Mouse (Mus musculus) lung, postnatal 0 days (tissue): ENCODE measurements at regions not wholly inside any gene's neighbourhood (a gene's known extent, or its start where the extent isn't known, plus 50 kb on each side); places are given as distances from the start of the nearest gene placed in this dataset.
A peak's percentile ranks its signal among the peaks of the same experiment; 100 is the strongest.

Experiments used
- ATAC-seq: fragments of 200-750 bp; cut with Nextera tagmentation; 2 replicates; pipeline ENCODE4 v1.8.0; 2017; ENCODE audit warnings: moderate library complexity
- DNase-seq: peaks from one replicate; pipeline ENCODE4 v3.0.0-alpha.2; 2016; ENCODE audit warnings: low spot score
- H3K27ac ChIP-seq: fragments of 300-500 bp; sonication (generic); 2 replicates; pipeline ENCODE4 v1.5.1; 2014; ENCODE audit warnings: antibody characterized with exemption, mild to moderate bottlenecking, low read length, mixed read lengths
- H3K27me3 ChIP-seq: fragments of 300-500 bp; sonication (generic); replicated peaks from 2 replicates; pipeline ENCODE4 v1.6.1; 2014; ENCODE audit warnings: low read length, mixed read lengths; ENCODE audit not compliant: insufficient read depth
- H3K36me3 ChIP-seq: fragments of 300-500 bp; sonication (generic); 2 replicates; pipeline ENCODE4 v1.6.1; 2014; ENCODE audit warnings: low read length, mixed read lengths; ENCODE audit not compliant: insufficient read depth
- H3K4me1 ChIP-seq: fragments of 300-500 bp; sonication (generic); 2 replicates; pipeline ENCODE4 v1.6.1; 2014; ENCODE audit warnings: antibody characterized with exemption, low read depth, low read length, mixed read lengths; ENCODE audit not compliant: insufficient read depth
- H3K4me2 ChIP-seq: fragments of 300-500 bp; sonication (generic); replicated peaks from 2 replicates; pipeline ENCODE4 v1.6.1; 2014; ENCODE audit warnings: low read depth, mild to moderate bottlenecking, low read length, moderate library complexity, mixed read lengths
- H3K4me3 ChIP-seq: fragments of 300-500 bp; sonication (generic); 2 replicates; pipeline ENCODE4 v1.5.1; 2014; ENCODE audit warnings: low read depth, low read length
- H3K9ac ChIP-seq: fragments of 300-500 bp; sonication (generic); replicated peaks from 2 replicates; pipeline ENCODE4 v1.6.1; 2014; ENCODE audit warnings: low read depth, mild to moderate bottlenecking
- H3K9me3 ChIP-seq: fragments of 300-500 bp; sonication (generic); 2 replicates; pipeline ENCODE4 v1.6.1; 2016; ENCODE audit warnings: low read length, mixed read lengths
- CTCF ChIP-seq: IDR thresholded peaks from 2 replicates; pipeline ENCODE4 v1.5.1; 2016; ENCODE audit warnings: antibody characterized with exemption, mild to moderate bottlenecking
- EP300 ChIP-seq: IDR thresholded peaks from 2 replicates; pipeline ENCODE4 v1.6.1; 2016; ENCODE audit warnings: antibody characterized with exemption, mild to moderate bottlenecking, control low read depth
- WGBS: fragments of 180-500 bp; shearing (Covaris S2); extraction: QIAGEN DNeasy Blood & Tissue Kit; methylation state at CpG from one replicate; pipeline ENCODE4 v1.1.7; 2014; 5-methylcytosine and 5-hydroxymethylcytosine counted together

DNA sequence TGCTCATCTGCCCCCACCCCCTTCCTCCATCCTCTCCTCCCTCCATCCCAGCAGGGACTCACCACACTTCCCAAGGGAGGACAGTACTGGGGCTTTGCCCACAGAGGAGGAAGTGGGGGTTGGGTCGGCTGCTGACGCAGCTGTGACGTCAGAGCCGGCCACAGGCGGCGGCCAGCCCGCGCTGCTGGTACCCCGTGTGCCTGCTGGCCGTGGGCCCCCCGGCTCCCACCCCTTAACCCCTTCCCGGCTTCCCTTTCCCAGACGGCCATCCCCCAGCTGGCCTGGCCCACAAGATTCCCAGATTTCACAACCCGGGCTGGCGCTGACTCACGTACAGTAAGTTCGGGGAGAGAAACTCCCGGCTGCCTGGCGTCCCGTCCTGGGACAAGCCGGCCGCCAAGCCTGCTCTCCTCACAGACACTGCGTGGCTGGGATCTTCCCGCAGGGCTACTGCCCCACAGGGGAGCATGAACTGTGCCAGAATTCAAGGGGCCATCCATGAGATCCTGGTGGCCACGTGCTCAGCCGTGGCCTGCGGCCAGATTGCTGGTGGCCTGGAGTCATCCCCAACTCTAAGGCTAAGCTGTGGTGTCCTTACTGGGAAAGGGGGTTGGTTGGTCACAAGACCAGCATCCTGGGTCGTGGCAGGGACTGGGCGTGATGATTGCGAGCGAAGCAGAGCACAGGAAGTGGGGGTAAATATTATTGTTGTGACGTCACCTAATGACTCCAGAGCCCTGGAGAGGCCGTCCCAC is 87.9 kb upstream of the Tmem189 start:
- peaks cover 48% of the 10 kb centered on the region for H3K4me1 ChIP-seq
- H3K36me3 ChIP-seq: no peaks in the 10 kb centered on the region
- no peaks in the 10 kb centered on the region for H3K9me3 ChIP-seq
- DNase-seq (peak; percentile 96), ATAC-seq (peak; percentile 72)
- peak overlapping the region; percentile 24; the same call in 1 of the 2 replicates for H3K4me3 ChIP-seq
- TF ChIP-seq EP300 (peak; percentile 94), CTCF (no peak)
- H3K9ac ChIP-seq: peak overlapping the region; percentile 12; the same call in 1 of the 2 replicates
- peak overlapping the region; percentile 85 for H3K27ac ChIP-seq
- under 1% methylated on average over 33 of the region's 33 CpGs for WGBS
- no peaks in the 10 kb centered on the region for H3K27me3 ChIP-seq
- peak overlapping the region; percentile 44 for H3K4me2 ChIP-seq

DNA sequence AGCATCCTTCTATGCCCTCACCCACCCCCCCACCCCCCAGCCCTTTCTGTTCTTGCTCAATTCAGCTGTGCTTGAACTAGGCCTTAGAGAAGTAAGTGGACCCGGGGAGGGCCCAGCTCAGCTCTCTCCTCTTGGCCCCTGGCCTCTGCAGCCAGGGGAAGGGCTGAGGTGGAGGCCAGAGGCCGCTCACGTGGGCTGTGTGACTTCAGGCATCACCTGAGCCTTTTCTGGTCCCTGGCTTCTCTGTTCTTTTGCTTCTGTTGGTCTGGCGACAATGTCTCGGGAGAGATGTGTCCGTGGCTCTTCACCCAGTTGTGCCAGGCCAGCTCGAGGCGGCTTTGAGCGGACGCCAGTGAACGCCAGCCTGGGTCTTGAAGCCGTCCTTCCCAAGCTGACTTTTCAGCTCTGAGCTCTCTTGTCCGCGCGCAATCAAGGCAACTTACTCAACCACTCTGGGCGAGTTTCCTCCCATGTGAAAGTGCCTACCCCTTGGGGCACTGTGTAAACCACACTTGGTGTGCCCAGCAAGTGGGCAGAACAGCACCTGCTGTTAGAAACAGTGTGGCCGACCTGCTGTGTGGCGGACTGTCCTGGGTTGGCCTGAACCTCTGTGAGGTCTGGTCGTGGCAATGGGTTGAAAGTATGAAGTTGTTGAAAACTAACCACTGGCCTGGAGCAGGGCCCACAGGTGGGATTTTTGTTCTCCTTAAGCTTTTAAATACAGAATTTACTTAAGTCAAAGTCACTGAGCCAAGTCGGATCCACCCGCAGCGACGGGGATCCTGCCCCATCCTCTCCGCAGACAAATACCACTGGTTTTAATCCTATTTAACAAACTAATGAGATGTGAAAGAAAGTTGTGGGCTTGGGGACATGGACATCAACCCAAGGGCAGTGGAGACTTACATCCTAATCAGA is 86.9 kb upstream of the Tmem189 start:
- TF ChIP-seq CTCF: no peak
- TF ChIP-seq EP300: no peak
- Histone ChIP-seq H3K4me2 (no peak overlapping the region), H3K27me3 (no peaks in the 10 kb centered on the region), H3K9me3 (no peaks in the 10 kb centered on the region), H3K4me1 (peaks cover 42% of the 10 kb centered on the region), H3K9ac (no peak overlapping the region), H3K36me3 (no peaks in the 10 kb centered on the region), H3K27ac (peak overlapping the region; percentile 85), H3K4me3 (no peak overlapping the region)
- peak; percentile 44 for DNase-seq
- no peak for ATAC-seq
- 60% methylated on average over 24 of the region's 24 CpGs for WGBS

DNA sequence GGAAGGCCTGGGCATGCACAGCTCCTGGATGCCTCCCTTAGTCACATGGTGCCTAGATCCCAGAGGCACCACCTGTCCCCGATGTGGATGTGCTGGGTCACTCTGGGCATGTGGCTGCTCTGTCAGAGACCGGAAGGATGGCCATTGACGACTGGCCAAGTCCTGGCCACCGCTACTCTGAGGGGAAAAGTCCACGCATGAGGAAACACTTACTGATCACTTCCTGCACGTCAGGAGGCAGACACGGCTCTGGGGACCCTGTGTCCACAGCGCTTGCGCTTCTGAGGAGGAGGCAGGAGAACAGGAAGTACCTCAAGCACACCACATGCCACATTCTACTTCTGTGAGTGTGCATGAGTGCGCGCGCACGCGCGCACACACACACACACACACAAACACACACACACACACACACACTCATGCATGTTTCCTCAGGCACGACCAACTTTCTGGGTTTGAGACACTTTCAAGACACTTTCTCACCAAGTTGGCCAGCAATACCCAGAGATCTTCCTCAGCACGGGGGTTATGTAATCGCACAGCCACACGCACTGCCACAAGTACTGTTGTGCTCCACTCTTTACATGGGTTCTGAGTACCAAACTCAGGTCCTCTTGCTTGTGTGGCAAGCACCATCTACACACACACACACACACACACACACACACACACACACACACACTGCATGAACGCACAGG is 85.7 kb upstream of the Tmem189 start:
- Histone ChIP-seq H3K4me2 (no peak overlapping the region), H3K27ac (peak overlapping the region; percentile 85), H3K9me3 (no peaks in the 10 kb centered on the region), H3K36me3 (no peaks in the 10 kb centered on the region), H3K9ac (no peak overlapping the region), H3K4me1 (peaks cover 33% of the 10 kb centered on the region), H3K4me3 (no peak overlapping the region), H3K27me3 (no peaks in the 10 kb centered on the region)
- peak; percentile 92 for DNase-seq
- 45% methylated on average over 20 of the region's 20 CpGs for WGBS
- ATAC-seq: peak; percentile 48
- TF ChIP-seq CTCF (no peak), EP300 (peak; percentile 98)

GRCm38 (mm10) chr2:167774806-167775179 is 85.2 kb upstream of the Tmem189 start:
- Histone ChIP-seq H3K9ac (no peak overlapping the region), H3K36me3 (no peaks in the 10 kb centered on the region)

GRCm38 (mm10) chr2:167774166-167774805 is 84.7 kb upstream of the Tmem189 start:
- TF ChIP-seq CTCF (no peak), EP300 (no peak)
- ATAC-seq (no peak), DNase-seq (no peak)
- H3K9me3 ChIP-seq: no peaks in the 10 kb centered on the region
- H3K27me3 ChIP-seq: no peaks in the 10 kb centered on the region
- no peaks in the 10 kb centered on the region for H3K36me3 ChIP-seq
- H3K4me3 ChIP-seq: no peak overlapping the region
- WGBS: 93% methylated on average over 2 of the region's 2 CpGs
- H3K9ac ChIP-seq: no peak overlapping the region
- no peak overlapping the region for H3K4me2 ChIP-seq
- H3K4me1 ChIP-seq: peaks cover 29% of the 10 kb centered on the region
- H3K27ac ChIP-seq: peak overlapping the region; percentile 85

More at GRCm38 (mm10) chr2:167774806-167775179, 85.2 kb upstream of the Tmem189 start:
- Histone ChIP-seq H3K4me1 (peaks cover 29% of the 10 kb centered on the region), H3K4me2 (no peak overlapping the region), H3K4me3 (no peak overlapping the region), H3K27me3 (no peaks in the 10 kb centered on the region), H3K27ac (peak overlapping the region; percentile 85), H3K9me3 (no peaks in the 10 kb centered on the region)
- WGBS: 18% methylated on average over 10 of the region's 10 CpGs
- TF ChIP-seq CTCF (no peak), EP300 (no peak)
- ATAC-seq: peak; percentile 7; the same call in 1 of the 2 replicates
- peak; percentile 66 for DNase-seq
